Mouse (Mus musculus) midbrain, postnatal 0 days (tissue): ENCODE results near the gene Slc4a1ap. TPM values are rescaled to one million over a fixed set of nuclear protein-coding genes. Genes with fewer than 3 reads are reported as not detected.
"Not testable (repeated sequence)": the region's sequence is repeated elsewhere in the genome, so short reads cannot be mapped to it uniquely, and the experiment has no call there.

ENCODE experiments used
- ATAC-seq: fragments of 200-750 bp; cut with Nextera tagmentation; 2 replicates; pipeline ENCODE4 v1.8.0; 2017; ENCODE audit warnings: moderate number of reproducible peaks, mild to moderate bottlenecking, moderate TSS enrichment, moderate library complexity; ENCODE audit not compliant: low FRiP score
- DNase-seq: peaks from one replicate; pipeline ENCODE4 v3.0.0-alpha.2; 2015; ENCODE audit warnings: low spot score
- H3K27ac ChIP-seq: fragments of 300-500 bp; sonication (generic); 2 replicates; pipeline ENCODE4 v1.5.1; 2014; ENCODE audit warnings: low read depth, mild to moderate bottlenecking, low read length, mixed read lengths
- H3K27me3 ChIP-seq: fragments of 300-500 bp; sonication (generic); 2 replicates; pipeline ENCODE4 v1.6.1; 2014; ENCODE audit warnings: low read length, control low read depth, mixed read lengths; ENCODE audit not compliant: insufficient read depth
- H3K36me3 ChIP-seq: fragments of 300-500 bp; sonication (generic); 2 replicates; pipeline ENCODE4 v1.6.1; 2014; ENCODE audit warnings: low read length, control low read depth, mixed read lengths; ENCODE audit not compliant: insufficient read depth
- H3K4me1 ChIP-seq: fragments of 300-500 bp; sonication (generic); 2 replicates; pipeline ENCODE4 v1.6.1; 2014; ENCODE audit warnings: mild to moderate bottlenecking, control low read depth, antibody characterized with exemption, low read length, mixed read lengths; ENCODE audit not compliant: insufficient read depth
- H3K4me2 ChIP-seq: fragments of 300-500 bp; sonication (generic); 2 replicates; pipeline ENCODE4 v1.6.1; 2014; ENCODE audit warnings: low read depth, mild to moderate bottlenecking, low read length, mixed read lengths; ENCODE audit not compliant: poor library complexity, severe bottlenecking
- H3K4me3 ChIP-seq: fragments of 300-500 bp; sonication (generic); 2 replicates; pipeline ENCODE4 v1.5.1; 2014; ENCODE audit warnings: low read depth, mild to moderate bottlenecking, low read length, moderate library complexity
- H3K9ac ChIP-seq: fragments of 300-500 bp; sonication (generic); replicated peaks from 2 replicates; pipeline ENCODE4 v1.6.1; 2014; ENCODE audit warnings: mild to moderate bottlenecking, low read length, moderate library complexity, mixed read lengths; ENCODE audit not compliant: poor library complexity, severe bottlenecking
- H3K9me3 ChIP-seq: fragments of 300-500 bp; sonication (generic); 2 replicates; pipeline ENCODE4 v1.6.1; 2016; ENCODE audit warnings: low read length, control low read depth
- CTCF ChIP-seq: IDR thresholded peaks from 2 replicates; pipeline ENCODE4 v1.5.1; 2016; ENCODE audit warnings: antibody characterized with exemption, mild to moderate bottlenecking
- WGBS: fragments of 180-500 bp; shearing (Covaris S2); extraction: QIAGEN DNeasy Blood & Tissue Kit; methylation state at CpG from one replicate; pipeline ENCODE4 v1.1.7; 2014; 5-methylcytosine and 5-hydroxymethylcytosine counted together
- polyA plus RNA-seq: library from polyadenylated mRNA; unstranded; fragments of >200 nt; fragmentation: Nextera tagmentation; extraction: Ambion mirVana; gene quantifications from 2 replicates; pipeline ENCODE4 v1.2.1, GENCODE M21; 2015
- total RNA-seq: library from RNA; depleted of rRNA; stranded (reverse); fragments of >200 nt; gene quantifications from 2 replicates; pipeline ENCODE4 v1.2.3, GENCODE M21; 2014

The Slc4a1ap gene
- total and polyA plus RNA-seq, 2 experiments from 2014 or later: 30.1 to 39.6 TPM

- peak within 1 kb of the TSS; percentile 68 for H3K9ac ChIP-seq
- peaks cover 7% of the 10 kb centered on the region for H3K4me1 ChIP-seq
- ATAC-seq: peak; percentile 100
- H3K4me2 ChIP-seq: peak within 1 kb of the TSS; percentile 79
- H3K36me3 ChIP-seq: peaks cover 13% of the 10 kb centered on the region
- no peak for TF ChIP-seq CTCF
- no peaks in the 10 kb centered on the region for H3K27me3 ChIP-seq
- no peak within 1 kb of the TSS for H3K27ac ChIP-seq
- peak; percentile 96 for DNase-seq
- peak within 1 kb of the TSS; percentile 89 for H3K4me3 ChIP-seq
- H3K9me3 ChIP-seq: no peaks in the 10 kb centered on the region
- WGBS: under 1% methylated on average over 49 of the region's 49 CpGs
These were observed 32.1 kb upstream of the Slc4a1ap start, which contains the start of gene Gpn1 for GRCm38 (mm10) chr5:31494513-31495297. Gpn1 (plus strand) TSS chr5:31494741.

- 93% methylated on average over 10 of the region's 10 CpGs for WGBS
These were observed 22.0 kb upstream of the Slc4a1ap start for GRCm38 (mm10) chr5:31504843-31505242.

DNA sequence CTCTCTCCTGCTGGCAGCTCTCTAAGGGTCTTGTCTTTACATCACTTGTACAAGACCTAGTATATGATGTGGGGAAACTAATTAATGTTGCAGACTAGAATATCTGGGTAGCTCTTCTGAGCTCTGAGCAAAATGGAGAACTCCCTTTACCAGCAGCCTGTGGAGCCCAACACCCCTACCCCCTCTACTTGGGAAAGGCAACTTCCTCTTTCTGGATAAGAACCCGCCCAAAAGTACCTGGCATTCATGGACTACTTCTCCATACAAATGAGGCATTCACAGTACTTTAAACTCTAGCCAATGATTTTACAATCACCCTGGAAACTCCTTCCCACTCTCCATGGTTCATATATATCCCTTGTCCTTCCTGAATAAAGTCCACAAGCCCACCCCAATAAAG, 14.3 kb upstream of the Slc4a1ap start:
- ATAC-seq: no peak

More at GRCm38 (mm10) chr5:31504843-31505242, 22.0 kb upstream of the Slc4a1ap start:
- no peaks in the 10 kb centered on the region for H3K27me3 ChIP-seq
- ATAC-seq (no peak), DNase-seq (no peak)
- TF ChIP-seq CTCF: no peak
- H3K27ac ChIP-seq: no peak overlapping the region
- no peak overlapping the region for H3K4me3 ChIP-seq
- H3K9ac ChIP-seq: no peak overlapping the region
- no peak overlapping the region for H3K4me2 ChIP-seq
- H3K36me3 ChIP-seq: peaks cover 55% of the 10 kb centered on the region
- H3K4me1 ChIP-seq: no peaks in the 10 kb centered on the region
- H3K9me3 ChIP-seq: no peaks in the 10 kb centered on the region

GRCm38 (mm10) chr5:31520556-31520955, 6.2 kb upstream of the Slc4a1ap start:
- H3K4me1 ChIP-seq: peaks cover 4% of the 10 kb centered on the region
- no peak for TF ChIP-seq CTCF
- ATAC-seq (no peak), DNase-seq (no peak)
- H3K4me3 ChIP-seq: no peak overlapping the region
- WGBS: 94% methylated on average over 6 of the region's 6 CpGs
- no peak overlapping the region for H3K27ac ChIP-seq
- H3K9me3 ChIP-seq: no peaks in the 10 kb centered on the region
- H3K9ac ChIP-seq: no peak overlapping the region
- no peaks in the 10 kb centered on the region for H3K27me3 ChIP-seq
- H3K36me3 ChIP-seq: peaks cover 63% of the 10 kb centered on the region
- H3K4me2 ChIP-seq: no peak overlapping the region

More for the DNA sequence above, 14.3 kb upstream of the Slc4a1ap start:
- no peak for TF ChIP-seq CTCF
- no peak overlapping the region for H3K4me3 ChIP-seq
- no peak for DNase-seq
- no peak overlapping the region for H3K4me2 ChIP-seq
- H3K27me3 ChIP-seq: no peaks in the 10 kb centered on the region
- no peaks in the 10 kb centered on the region for H3K9me3 ChIP-seq
- WGBS: 84% methylated on average over 1 of the region's 1 CpGs
- H3K36me3 ChIP-seq: peaks cover 74% of the 10 kb centered on the region
- H3K27ac ChIP-seq: no peak overlapping the region
- H3K4me1 ChIP-seq: no peaks in the 10 kb centered on the region
- H3K9ac ChIP-seq: no peak overlapping the region

- no peaks in the 10 kb centered on the region for H3K9me3 ChIP-seq
- H3K4me3 ChIP-seq: peak overlapping the region; percentile 84
- TF ChIP-seq CTCF: no peak
- 2% methylated on average over 40 of the region's 40 CpGs for WGBS
- ATAC-seq (peak; percentile 27; the same call in 1 of the 2 replicates), DNase-seq (no peak)
- peaks cover 27% of the 10 kb centered on the region for H3K36me3 ChIP-seq
- H3K27me3 ChIP-seq: no peaks in the 10 kb centered on the region
- peaks cover 9% of the 10 kb centered on the region for H3K4me1 ChIP-seq
- peak overlapping the region; percentile 98 for H3K4me2 ChIP-seq
- H3K9ac ChIP-seq: peak overlapping the region; percentile 80
- H3K27ac ChIP-seq: peak overlapping the region; percentile 89
These were observed 404 bp downstream of the Slc4a1ap start for GRCm38 (mm10) chr5:31527117-31527680.

DNA sequence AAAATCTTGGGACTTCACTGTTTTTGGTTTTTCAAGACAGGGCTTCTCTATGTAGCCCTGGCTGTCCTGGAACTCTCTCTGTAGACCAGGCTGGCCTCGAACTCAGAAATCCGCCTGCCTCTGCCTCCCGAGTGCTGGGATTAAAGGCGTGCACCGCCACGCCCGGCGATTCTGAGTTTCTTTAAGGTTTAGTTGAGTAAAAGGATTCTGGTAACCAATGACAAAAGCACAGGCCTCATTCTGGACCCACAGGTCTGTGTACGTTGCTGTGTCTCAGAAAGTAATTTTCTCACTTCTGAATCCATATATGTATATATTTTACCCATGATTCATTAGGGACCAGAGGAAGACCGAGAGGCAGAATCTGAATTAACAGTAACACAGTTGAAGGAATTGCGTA, 912 bp downstream of the Slc4a1ap start, which contains the start of gene Supt7l:
Supt7l (minus strand) TSS at position 101 of the 400 bp plus-strand sequence.
- peak within 1 kb of the TSS; percentile 89 for H3K27ac ChIP-seq
- not testable (repeated sequence) for ATAC-seq, H3K9me3 ChIP-seq, H3K4me1 ChIP-seq, DNase-seq, H3K27me3 ChIP-seq
- peak within 1 kb of the TSS; percentile 98 for H3K4me2 ChIP-seq
- peak within 1 kb of the TSS; percentile 80 for H3K9ac ChIP-seq
- peaks cover 26% of the 10 kb centered on the region for H3K36me3 ChIP-seq
- peak within 1 kb of the TSS; percentile 84 for H3K4me3 ChIP-seq
- 87% methylated on average over 11 of the region's 11 CpGs for WGBS
